Mouse (Mus musculus) stomach, embryonic 16.5 days (tissue): ENCODE measurements at regions not wholly inside any gene's neighbourhood (a gene's known extent, or its start where the extent isn't known, plus 50 kb on each side); places are given as distances from the start of the nearest gene placed in this dataset.

ENCODE experiments used
- ATAC-seq: fragments of 200-750 bp; cut with Nextera tagmentation; 2 replicates; pipeline ENCODE4 v1.8.0; 2017; ENCODE audit warnings: moderate number of reproducible peaks, moderate TSS enrichment; ENCODE audit not compliant: insufficient read depth, low FRiP score
- H3K27ac ChIP-seq: fragments of 300-500 bp; sonication (generic); 2 replicates; pipeline ENCODE4 v1.5.1; 2014; ENCODE audit warnings: low read length
- H3K27me3 ChIP-seq: fragments of 300-500 bp; sonication (generic); 2 replicates; pipeline ENCODE4 v1.6.1; 2014; ENCODE audit warnings: low read length, control low read depth, mixed read lengths; ENCODE audit not compliant: control insufficient read depth, insufficient read depth
- H3K36me3 ChIP-seq: fragments of 300-500 bp; sonication (generic); 2 replicates; pipeline ENCODE4 v1.6.1; 2014; ENCODE audit warnings: low read length; ENCODE audit not compliant: control insufficient read depth, insufficient read depth
- H3K4me1 ChIP-seq: fragments of 300-500 bp; sonication (generic); 2 replicates; pipeline ENCODE4 v1.6.1; 2014; ENCODE audit warnings: low read length, control low read depth, mixed read lengths; ENCODE audit not compliant: control insufficient read depth, insufficient read depth
- H3K4me2 ChIP-seq: fragments of 300-500 bp; sonication (generic); 2 replicates; pipeline ENCODE4 v1.6.1; 2014; ENCODE audit warnings: low read depth, low read length, mixed read lengths
- H3K4me3 ChIP-seq: fragments of 300-500 bp; sonication (generic); replicated peaks from 2 replicates; pipeline ENCODE4 v1.5.1; 2014; ENCODE audit warnings: mild to moderate bottlenecking, low read length
- H3K9ac ChIP-seq: fragments of 300-500 bp; sonication (generic); 2 replicates; pipeline ENCODE4 v1.6.1; 2014; ENCODE audit warnings: low read length
- H3K9me3 ChIP-seq: fragments of 300-500 bp; sonication (generic); replicated peaks from 2 replicates; pipeline ENCODE4 v1.6.1; 2016; ENCODE audit warnings: low read length, control low read depth; ENCODE audit not compliant: control insufficient read depth
- WGBS: fragments of 180-500 bp; shearing (Covaris S2); extraction: QIAGEN DNeasy Blood & Tissue Kit; methylation state at CpG from one replicate; pipeline ENCODE4 v1.1.7; 2014; 5-methylcytosine and 5-hydroxymethylcytosine counted together

DNA sequence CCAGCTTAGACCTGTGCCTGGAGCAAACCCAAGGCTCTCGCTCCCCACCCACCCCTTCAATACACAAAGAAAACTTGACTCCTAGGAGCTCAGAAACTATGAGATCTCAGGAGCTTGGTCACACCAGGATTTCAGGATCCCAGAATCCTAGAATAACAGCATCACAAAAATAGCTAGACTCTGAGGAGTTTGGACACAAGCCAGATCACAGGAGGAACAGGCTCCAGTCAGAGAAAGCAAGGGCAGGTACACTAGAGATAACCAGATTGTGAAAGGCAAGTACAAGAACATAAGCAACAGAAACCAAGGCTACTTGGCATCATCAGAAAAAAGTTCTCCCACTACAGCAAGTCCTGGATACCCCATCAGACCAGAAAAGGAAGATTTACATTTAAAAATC lies 221.5 kb downstream of the Epha7 start:
- H3K4me1 ChIP-seq = no peaks in the 10 kb centered on the region
- no peak overlapping the region for H3K9ac ChIP-seq
- no peaks in the 10 kb centered on the region for H3K36me3 ChIP-seq
- H3K4me3 ChIP-seq = no peak overlapping the region
- no peak overlapping the region for H3K27ac ChIP-seq
- no peaks in the 10 kb centered on the region for H3K27me3 ChIP-seq
- 0 out of 2 replicates have a peak, but pooled peaks cover 3% of the 10 kb centered on the region for H3K9me3 ChIP-seq
- 95% methylated on average over 1 of the region's 1 CpGs for WGBS
- no peak overlapping the region for H3K4me2 ChIP-seq
- no peak for ATAC-seq

DNA sequence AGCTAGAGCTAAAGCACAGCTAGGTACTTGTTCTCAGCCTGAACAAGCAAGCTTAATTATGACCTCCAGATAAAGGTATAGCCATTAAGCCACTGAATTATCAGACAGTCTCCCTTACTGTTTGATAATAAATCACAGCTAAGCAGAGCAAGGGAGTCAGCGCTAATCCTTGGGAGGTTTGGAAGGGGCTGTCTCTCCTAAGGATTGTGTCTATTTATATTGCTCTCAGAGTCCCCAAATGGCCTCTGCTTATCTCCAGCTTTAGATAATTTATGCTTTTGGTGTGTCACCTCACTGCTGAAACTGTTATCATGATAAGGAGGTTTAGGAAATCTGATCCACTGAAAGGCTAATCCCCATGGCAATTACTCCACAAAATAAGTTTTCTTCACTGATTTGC lies 227.1 kb downstream of the Epha7 start:
- no peaks in the 10 kb centered on the region for H3K9me3 ChIP-seq
- no peaks in the 10 kb centered on the region for H3K4me1 ChIP-seq
- no peak overlapping the region for H3K4me3 ChIP-seq
- no peak for ATAC-seq
- no peak overlapping the region for H3K9ac ChIP-seq
- no peak overlapping the region for H3K27ac ChIP-seq
- H3K36me3 ChIP-seq = no peaks in the 10 kb centered on the region
- no peak overlapping the region for H3K4me2 ChIP-seq
- 15% methylated on average over 1 of the region's 1 CpGs for WGBS
- no peaks in the 10 kb centered on the region for H3K27me3 ChIP-seq

DNA sequence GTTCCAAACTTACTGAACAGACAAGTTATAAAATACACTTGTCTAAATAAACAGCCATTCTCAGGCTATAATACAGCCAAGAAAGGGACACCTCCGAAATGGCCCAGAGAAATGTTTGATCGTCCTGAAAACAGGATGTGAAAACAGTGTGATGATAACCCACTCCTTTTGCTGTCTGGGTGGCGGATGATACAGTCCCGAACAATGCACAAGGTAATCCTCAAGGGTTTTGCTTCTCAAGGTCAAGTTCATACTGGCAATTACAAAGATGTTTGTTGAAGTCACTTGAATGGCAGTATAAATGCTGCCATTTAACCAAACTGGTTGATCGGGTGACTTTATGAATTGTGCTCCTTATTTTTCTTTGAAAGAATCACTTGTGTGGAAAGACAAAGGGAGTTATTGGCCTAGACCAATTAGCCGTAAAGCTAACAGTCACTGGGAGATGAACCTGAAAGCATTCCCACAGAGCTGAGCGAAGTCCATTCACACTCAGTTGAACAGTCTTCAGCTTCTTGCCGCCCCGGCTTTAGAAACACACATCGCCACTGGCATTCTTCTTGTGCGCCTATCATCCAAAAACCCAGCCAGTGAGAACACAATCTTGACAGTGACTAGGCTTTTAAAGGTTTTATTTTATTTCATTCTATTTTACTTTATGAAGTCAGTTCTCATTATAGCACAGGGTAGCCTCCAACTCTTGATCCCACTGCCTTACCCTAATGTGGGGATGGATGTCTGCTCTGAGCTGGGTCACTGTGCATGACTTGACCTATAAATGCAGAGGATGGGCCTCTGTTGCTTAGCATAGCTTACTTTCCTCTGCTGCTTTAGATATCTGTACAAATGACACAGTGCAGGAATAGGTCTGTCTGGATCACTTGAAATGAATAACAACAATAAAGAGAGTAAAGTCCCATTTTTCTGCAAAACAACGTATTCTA lies 256.0 kb downstream of the Epha7 start:
- H3K27ac ChIP-seq = no peak overlapping the region
- H3K9me3 ChIP-seq = no peaks in the 10 kb centered on the region
- no peaks in the 10 kb centered on the region for H3K27me3 ChIP-seq
- H3K9ac ChIP-seq = no peak overlapping the region
- H3K4me1 ChIP-seq = no peaks in the 10 kb centered on the region
- no peaks in the 10 kb centered on the region for H3K36me3 ChIP-seq
- 74% methylated on average over 12 of the region's 12 CpGs for WGBS
- no peak overlapping the region for H3K4me2 ChIP-seq
- no peak for ATAC-seq
- no peak overlapping the region for H3K4me3 ChIP-seq

DNA sequence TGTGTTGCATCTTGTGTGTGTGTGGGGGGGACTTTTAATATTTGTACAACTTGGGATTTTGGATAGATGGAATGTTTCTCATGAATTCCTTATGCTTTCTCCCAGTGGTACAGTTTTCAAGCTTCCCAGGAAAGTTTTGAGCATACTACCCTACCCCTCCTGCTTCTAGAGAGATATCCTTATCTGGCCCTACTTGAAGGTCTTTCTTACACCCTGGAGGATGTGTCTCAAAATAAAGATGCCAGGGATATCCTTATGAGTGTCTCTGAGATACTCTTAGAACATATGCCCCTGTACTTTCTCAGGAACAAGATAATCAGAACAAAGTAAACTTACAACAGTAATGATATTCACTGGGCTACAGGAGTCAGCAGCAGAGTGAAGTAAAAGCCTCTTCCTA lies 261.3 kb downstream of the Epha7 start:
- H3K27ac ChIP-seq = no peak overlapping the region
- H3K9me3 ChIP-seq = no peaks in the 10 kb centered on the region
- H3K9ac ChIP-seq = no peak overlapping the region
- no peaks in the 10 kb centered on the region for H3K27me3 ChIP-seq
- H3K4me2 ChIP-seq = no peak overlapping the region
- no peak for ATAC-seq
- H3K4me1 ChIP-seq = no peaks in the 10 kb centered on the region
- H3K4me3 ChIP-seq = no peak overlapping the region
- no peaks in the 10 kb centered on the region for H3K36me3 ChIP-seq

DNA sequence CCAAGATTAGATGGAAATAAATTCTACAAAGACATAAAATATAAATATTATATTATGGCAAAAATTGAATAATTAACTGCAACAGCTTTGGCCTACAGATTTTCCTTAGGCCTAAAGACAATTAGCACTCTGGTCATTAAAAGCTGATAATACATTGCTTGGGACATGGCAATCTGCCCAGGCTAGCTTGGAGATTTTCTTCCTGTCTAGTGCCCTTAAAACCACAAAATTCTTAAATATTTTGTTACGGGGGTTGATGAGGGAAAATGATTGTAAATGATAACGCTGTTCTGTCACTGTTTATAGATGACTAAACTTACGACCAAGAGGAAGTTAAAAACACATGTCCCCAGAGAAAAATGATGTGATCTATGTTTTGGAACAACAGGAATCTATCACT lies 261.9 kb downstream of the Epha7 start:
- ATAC-seq = no peak
- Histone ChIP-seq H3K4me1 (no peaks in the 10 kb centered on the region), H3K4me3 (no peak overlapping the region), H3K27me3 (no peaks in the 10 kb centered on the region), H3K4me2 (no peak overlapping the region), H3K9me3 (no peaks in the 10 kb centered on the region), H3K27ac (no peak overlapping the region), H3K36me3 (no peaks in the 10 kb centered on the region), H3K9ac (no peak overlapping the region)
- WGBS = 48% methylated on average over 3 of the region's 3 CpGs

DNA sequence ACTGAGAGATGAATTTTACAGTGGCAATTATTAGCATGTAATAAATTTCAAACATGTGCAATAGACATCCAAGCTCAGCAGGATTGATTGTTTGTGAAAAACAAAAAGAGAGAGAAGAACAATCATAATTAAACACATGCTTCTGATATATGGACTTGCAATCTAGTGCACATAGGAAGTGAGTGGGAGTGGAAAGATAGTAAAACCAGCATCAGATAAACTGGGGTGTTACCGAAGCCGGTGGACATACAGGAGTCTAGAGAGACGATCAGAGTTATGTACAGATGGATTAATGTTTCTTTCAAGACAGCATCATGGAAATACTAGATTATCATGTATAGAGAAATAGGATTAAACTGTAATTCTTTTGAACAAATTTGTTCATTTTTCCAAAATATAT lies 263.8 kb downstream of the Epha7 start:
- Histone ChIP-seq H3K4me1 (no peaks in the 10 kb centered on the region), H3K27me3 (no peaks in the 10 kb centered on the region), H3K4me2 (no peak overlapping the region), H3K9me3 (no peaks in the 10 kb centered on the region), H3K27ac (no peak overlapping the region), H3K4me3 (no peak overlapping the region), H3K36me3 (no peaks in the 10 kb centered on the region), H3K9ac (no peak overlapping the region)
- 69% methylated on average over 3 of the region's 3 CpGs for WGBS
- no peak for ATAC-seq

DNA sequence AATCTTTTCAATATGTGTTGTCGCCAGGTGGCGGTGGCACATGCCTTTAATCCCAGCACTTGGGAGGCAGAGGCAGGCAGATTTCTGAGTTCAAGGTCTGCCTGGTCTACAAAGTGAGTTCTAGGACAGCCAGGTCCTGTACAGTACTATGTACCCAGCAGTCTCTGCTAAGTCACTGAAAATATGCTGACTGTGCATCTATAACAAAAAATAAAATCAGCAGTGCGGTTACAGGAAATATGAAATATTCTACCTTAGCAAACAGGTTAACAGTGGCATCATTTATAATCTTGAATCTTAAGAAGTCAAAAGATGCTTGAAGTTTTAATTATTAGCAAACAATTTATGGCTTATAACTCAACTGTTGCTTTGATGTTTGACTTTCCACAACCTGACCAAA lies 265.5 kb downstream of the Epha7 start:
- Histone ChIP-seq H3K36me3 (no peaks in the 10 kb centered on the region), H3K4me1 (no peaks in the 10 kb centered on the region), H3K27me3 (no peaks in the 10 kb centered on the region), H3K4me2 (no peak overlapping the region), H3K4me3 (no peak overlapping the region), H3K27ac (no peak overlapping the region), H3K9me3 (no peaks in the 10 kb centered on the region), H3K9ac (no peak overlapping the region)
- WGBS = 96% methylated on average over 3 of the region's 3 CpGs
- no peak for ATAC-seq

DNA sequence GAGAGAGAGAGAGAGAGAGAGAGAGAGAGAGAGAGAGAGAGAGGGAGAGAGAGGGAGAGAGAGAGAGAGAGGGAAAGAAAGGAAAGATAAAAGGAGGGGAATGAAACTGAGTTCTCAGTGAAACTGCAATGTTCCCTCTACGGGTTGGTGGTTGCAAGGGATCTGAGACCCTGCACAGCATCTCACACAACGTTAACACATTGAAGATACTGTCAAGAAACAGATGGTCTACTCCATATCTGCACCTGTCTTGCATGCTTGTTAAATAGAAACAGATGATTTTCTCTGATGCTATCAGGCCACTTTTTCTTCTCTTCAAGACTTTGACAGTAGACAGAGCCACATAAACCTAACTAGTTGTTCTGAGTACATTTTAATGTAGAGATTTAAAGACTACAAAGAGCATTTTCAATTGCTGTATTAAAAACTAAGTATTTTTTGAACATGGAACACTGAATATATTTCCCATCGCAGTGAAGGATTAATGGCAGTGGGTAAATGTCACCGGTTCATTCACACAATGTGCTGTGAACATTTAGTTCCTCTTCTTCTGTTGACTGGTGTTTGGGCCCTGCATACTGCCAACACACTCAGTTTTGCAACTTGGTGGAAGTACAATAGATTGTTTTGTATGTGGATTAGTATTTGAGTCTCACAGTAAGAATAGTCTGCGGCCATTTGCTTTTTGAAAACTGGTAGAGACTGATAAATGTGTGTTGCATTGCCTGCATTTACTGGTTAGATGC lies 270.8 kb downstream of the Epha7 start:
- Histone ChIP-seq H3K4me3 (no peak overlapping the region), H3K27me3 (no peaks in the 10 kb centered on the region), H3K27ac (no peak overlapping the region), H3K36me3 (no peaks in the 10 kb centered on the region), H3K4me1 (no peaks in the 10 kb centered on the region), H3K9me3 (no peaks in the 10 kb centered on the region), H3K4me2 (no peak overlapping the region), H3K9ac (no peak overlapping the region)
- 68% methylated on average over 5 of the region's 5 CpGs for WGBS
- ATAC-seq = no peak

DNA sequence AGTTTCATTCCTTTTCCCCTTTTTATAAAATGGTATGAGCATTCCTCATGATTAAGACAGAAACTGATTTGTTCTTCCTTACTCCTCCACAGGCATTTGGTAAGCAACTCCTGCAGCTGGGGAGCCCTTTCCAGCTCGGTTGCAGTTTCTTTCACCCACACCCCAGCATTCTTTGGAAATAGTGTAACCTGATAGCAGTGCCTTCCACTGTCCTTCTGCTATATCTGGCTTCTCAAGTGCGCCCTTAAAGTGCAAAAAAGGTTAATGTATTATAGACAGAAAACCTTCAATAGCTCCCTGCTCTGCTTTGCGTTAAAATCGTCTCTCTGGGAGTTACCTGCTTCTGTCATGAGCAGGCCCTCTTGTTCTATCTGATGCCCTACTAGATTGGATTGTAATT lies 278.0 kb downstream of the Epha7 start:
- Histone ChIP-seq H3K9ac (no peak overlapping the region), H3K4me2 (no peak overlapping the region), H3K27ac (no peak overlapping the region), H3K9me3 (no peaks in the 10 kb centered on the region), H3K4me3 (no peak overlapping the region), H3K4me1 (no peaks in the 10 kb centered on the region; the same call in 1 of the 2 replicates), H3K36me3 (no peaks in the 10 kb centered on the region), H3K27me3 (no peaks in the 10 kb centered on the region)
- no peak for ATAC-seq
- 19% methylated on average over 4 of the region's 4 CpGs for WGBS
